Mouse (Mus musculus) heart, embryonic 11.5 days (tissue): Measurements from ENCODE around the gene Lrrc20. TPM values are rescaled to one million over a fixed set of nuclear protein-coding genes. Genes with fewer than 3 reads are reported as not detected.

Experiments used
- ATAC-seq: fragments of 200-750 bp; cut with Nextera tagmentation; replicated peaks from 2 replicates; pipeline ENCODE4 v1.8.0; 2017; ENCODE audit warnings: moderate library complexity; ENCODE audit not compliant: insufficient number of reproducible peaks, low FRiP score, low TSS enrichment
- H3K27ac ChIP-seq: fragments of 300-500 bp; sonication (generic); 2 replicates; pipeline ENCODE4 v1.5.1; 2014; ENCODE audit warnings: mild to moderate bottlenecking, low read depth, low read length
- H3K27me3 ChIP-seq: fragments of 300-500 bp; sonication (generic); 2 replicates; pipeline ENCODE4 v1.6.1; 2014; ENCODE audit warnings: mild to moderate bottlenecking, low read length, mixed read lengths; ENCODE audit not compliant: control insufficient read depth, insufficient read depth
- H3K36me3 ChIP-seq: fragments of 300-500 bp; sonication (generic); 2 replicates; pipeline ENCODE4 v1.6.1; 2014; ENCODE audit warnings: mild to moderate bottlenecking, low read length, moderate library complexity, mixed read lengths; ENCODE audit not compliant: control insufficient read depth, insufficient read depth
- H3K4me1 ChIP-seq: fragments of 300-500 bp; sonication (generic); 2 replicates; pipeline ENCODE4 v1.6.1; 2014; ENCODE audit warnings: low read length; ENCODE audit not compliant: control insufficient read depth, insufficient read depth
- H3K4me2 ChIP-seq: fragments of 300-500 bp; sonication (generic); 2 replicates; pipeline ENCODE4 v1.6.1; 2014; ENCODE audit warnings: mild to moderate bottlenecking, moderate library complexity
- H3K4me3 ChIP-seq: fragments of 300-500 bp; sonication (generic); 2 replicates; pipeline ENCODE4 v1.5.1; 2014; ENCODE audit warnings: low read depth, low read length
- H3K9ac ChIP-seq: fragments of 300-500 bp; sonication (generic); 2 replicates; pipeline ENCODE4 v1.6.1; 2014; ENCODE audit warnings: mild to moderate bottlenecking, low read depth, low read length, moderate library complexity
- H3K9me3 ChIP-seq: fragments of 300-500 bp; sonication (generic); replicated peaks from 2 replicates; pipeline ENCODE4 v1.6.1; 2016; ENCODE audit warnings: low read length; ENCODE audit not compliant: control insufficient read depth
- WGBS: fragments of 180-500 bp; shearing (Covaris S2); extraction: QIAGEN DNeasy Blood & Tissue Kit; methylation state at CpG from one replicate; pipeline ENCODE4 v1.1.7; 2014; ENCODE audit not compliant: insufficient replicate concordance; 5-methylcytosine and 5-hydroxymethylcytosine counted together
- polyA plus RNA-seq: library from polyadenylated mRNA; unstranded; fragments of >200 nt; fragmentation: Nextera tagmentation; extraction: Ambion mirVana; gene quantifications from 2 replicates; pipeline ENCODE4 v1.2.1, GENCODE M21; 2014

Gene Lrrc20
- polyA plus RNA-seq, 1 experiment from 2014 or later = 12.1 TPM

- peaks cover 8% of the 10 kb centered on the region; the same call in 1 of the 2 replicates for H3K4me1 ChIP-seq
- no peak overlapping the region for H3K4me3 ChIP-seq
- H3K4me2 ChIP-seq = no peak overlapping the region
- ATAC-seq = no peak
- 87% methylated on average over 4 of the region's 4 CpGs for WGBS
- H3K9me3 ChIP-seq = no peaks in the 10 kb centered on the region
- no peaks in the 10 kb centered on the region for H3K36me3 ChIP-seq
- no peak overlapping the region for H3K9ac ChIP-seq
- H3K27me3 ChIP-seq = no peaks in the 10 kb centered on the region
- no peak overlapping the region for H3K27ac ChIP-seq
These were observed 4.3 kb downstream of the Lrrc20 start for GRCm38 (mm10) chr10:61479927-61480326.

GRCm38 (mm10) chr10:61480488-61480887 lies 4.9 kb downstream of the Lrrc20 start:
- H3K9me3 ChIP-seq = no peaks in the 10 kb centered on the region
- no peaks in the 10 kb centered on the region for H3K36me3 ChIP-seq
- WGBS = 62% methylated on average over 1 of the region's 1 CpGs
- no peak for ATAC-seq
- H3K4me1 ChIP-seq = peaks cover 5% of the 10 kb centered on the region; the same call in 1 of the 2 replicates
- H3K27me3 ChIP-seq = no peaks in the 10 kb centered on the region
- H3K4me2 ChIP-seq = no peak overlapping the region
- no peak overlapping the region for H3K4me3 ChIP-seq
- H3K27ac ChIP-seq = no peak overlapping the region
- no peak overlapping the region for H3K9ac ChIP-seq

GRCm38 (mm10) chr10:61482771-61483170 lies 7.2 kb downstream of the Lrrc20 start:
- Histone ChIP-seq H3K36me3 (no peaks in the 10 kb centered on the region), H3K9ac (no peak overlapping the region), H3K27me3 (no peaks in the 10 kb centered on the region), H3K9me3 (no peaks in the 10 kb centered on the region), H3K4me1 (no peaks in the 10 kb centered on the region), H3K4me2 (no peak overlapping the region), H3K4me3 (no peak overlapping the region), H3K27ac (no peak overlapping the region)
- WGBS = 92% methylated on average over 7 of the region's 7 CpGs
- ATAC-seq = no peak

- WGBS = 57% methylated on average over 11 of the region's 11 CpGs
- H3K27ac ChIP-seq = no peak overlapping the region
- H3K27me3 ChIP-seq = no peaks in the 10 kb centered on the region
- no peak overlapping the region for H3K4me3 ChIP-seq
- H3K4me2 ChIP-seq = no peak overlapping the region
- H3K9ac ChIP-seq = no peak overlapping the region
- H3K4me1 ChIP-seq = no peaks in the 10 kb centered on the region
- H3K9me3 ChIP-seq = no peaks in the 10 kb centered on the region
- ATAC-seq = no peak
- no peaks in the 10 kb centered on the region for H3K36me3 ChIP-seq
These were observed 9.2 kb downstream of the Lrrc20 start for GRCm38 (mm10) chr10:61484801-61485200.

GRCm38 (mm10) chr10:61486551-61487339 lies 11.1 kb downstream of the Lrrc20 start:
- Histone ChIP-seq H3K27ac (no peak overlapping the region), H3K9ac (no peak overlapping the region), H3K36me3 (no peaks in the 10 kb centered on the region), H3K4me3 (no peak overlapping the region), H3K4me2 (no peak overlapping the region), H3K27me3 (no peaks in the 10 kb centered on the region), H3K9me3 (no peaks in the 10 kb centered on the region), H3K4me1 (no peaks in the 10 kb centered on the region)
- ATAC-seq = no peak
- 76% methylated on average over 8 of the region's 8 CpGs for WGBS

- 82% methylated on average over 6 of the region's 6 CpGs for WGBS
- H3K9me3 ChIP-seq = no peaks in the 10 kb centered on the region
- H3K4me3 ChIP-seq = no peak overlapping the region
- H3K36me3 ChIP-seq = no peaks in the 10 kb centered on the region
- ATAC-seq = no peak
- no peak overlapping the region for H3K9ac ChIP-seq
- peaks cover 3% of the 10 kb centered on the region; the same call in 1 of the 2 replicates for H3K4me1 ChIP-seq
- no peak overlapping the region for H3K4me2 ChIP-seq
- H3K27ac ChIP-seq = no peak overlapping the region
- no peaks in the 10 kb centered on the region for H3K27me3 ChIP-seq
These were observed 13.0 kb downstream of the Lrrc20 start for GRCm38 (mm10) chr10:61488522-61489110.

GRCm38 (mm10) chr10:61491573-61491972 lies 16.0 kb downstream of the Lrrc20 start:
- H3K27me3 ChIP-seq = no peaks in the 10 kb centered on the region
- H3K36me3 ChIP-seq = no peaks in the 10 kb centered on the region
- H3K9ac ChIP-seq = no peak overlapping the region
- H3K4me2 ChIP-seq = no peak overlapping the region
- H3K4me3 ChIP-seq = no peak overlapping the region
- no peaks in the 10 kb centered on the region for H3K9me3 ChIP-seq
- H3K27ac ChIP-seq = no peak overlapping the region
- WGBS = 42% methylated on average over 8 of the region's 8 CpGs
- peaks cover 17% of the 10 kb centered on the region for H3K4me1 ChIP-seq
- ATAC-seq = no peak

- ATAC-seq = 0 out of 2 replicates have a peak, but pooled peaks have one; percentile 18
- no peak overlapping the region for H3K4me3 ChIP-seq
- no peak overlapping the region for H3K27ac ChIP-seq
- H3K9ac ChIP-seq = no peak overlapping the region
- H3K36me3 ChIP-seq = no peaks in the 10 kb centered on the region
- no peaks in the 10 kb centered on the region for H3K9me3 ChIP-seq
- H3K4me1 ChIP-seq = peaks cover 17% of the 10 kb centered on the region
- 6% methylated on average over 11 of the region's 11 CpGs for WGBS
- H3K27me3 ChIP-seq = no peaks in the 10 kb centered on the region
- H3K4me2 ChIP-seq = no peak overlapping the region; the same call in 1 of the 2 replicates
These were observed 16.4 kb downstream of the Lrrc20 start for GRCm38 (mm10) chr10:61492040-61492439.
